Mouse (Mus musculus): ENCODE results near the gene Ubl3.

Gene Ubl3

DNA sequence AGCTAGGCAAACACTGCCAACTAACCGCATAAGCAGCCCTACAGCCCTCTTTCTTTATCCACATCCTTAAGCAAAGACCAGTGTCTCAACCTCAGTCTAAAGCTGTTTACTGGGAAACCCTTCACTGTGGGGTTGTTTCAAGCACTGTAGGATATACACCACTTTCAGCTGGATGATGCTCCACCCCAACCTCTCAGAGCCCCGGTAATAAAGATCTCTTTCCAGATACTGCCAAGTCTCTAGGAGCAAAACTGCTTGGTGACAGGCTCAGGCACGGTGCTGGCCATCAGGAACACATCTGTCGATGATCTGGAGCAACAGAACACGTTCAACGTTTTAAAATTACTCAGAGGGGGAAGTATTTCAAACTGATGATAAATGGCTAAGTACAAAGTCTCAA is 25.0 kb downstream of the Ubl3 start:
- no peak for DNase-seq (ENCODE audit: low read depth, low spot score)

DNA sequence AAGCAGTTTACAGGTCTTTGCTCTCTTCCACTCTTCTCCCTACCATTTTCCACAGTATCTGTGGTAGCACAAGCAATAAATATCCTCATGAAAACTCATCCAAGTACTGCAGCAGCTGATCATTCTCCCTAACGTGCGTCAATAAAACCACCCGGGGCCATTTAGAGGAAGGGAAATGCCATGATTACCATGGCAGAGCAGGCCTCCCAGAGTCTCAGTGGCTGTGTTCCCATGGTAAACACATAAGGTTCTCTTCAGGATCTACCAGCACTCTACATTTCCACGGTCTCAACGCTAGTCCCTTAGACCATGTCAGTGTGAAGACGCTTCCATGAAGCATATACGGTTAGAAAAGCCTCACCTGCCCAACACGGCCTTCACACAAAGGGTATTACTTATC is 26.0 kb downstream of the Ubl3 start:
- no peak for DNase-seq (ENCODE audit: low read depth, low spot score)

DNA sequence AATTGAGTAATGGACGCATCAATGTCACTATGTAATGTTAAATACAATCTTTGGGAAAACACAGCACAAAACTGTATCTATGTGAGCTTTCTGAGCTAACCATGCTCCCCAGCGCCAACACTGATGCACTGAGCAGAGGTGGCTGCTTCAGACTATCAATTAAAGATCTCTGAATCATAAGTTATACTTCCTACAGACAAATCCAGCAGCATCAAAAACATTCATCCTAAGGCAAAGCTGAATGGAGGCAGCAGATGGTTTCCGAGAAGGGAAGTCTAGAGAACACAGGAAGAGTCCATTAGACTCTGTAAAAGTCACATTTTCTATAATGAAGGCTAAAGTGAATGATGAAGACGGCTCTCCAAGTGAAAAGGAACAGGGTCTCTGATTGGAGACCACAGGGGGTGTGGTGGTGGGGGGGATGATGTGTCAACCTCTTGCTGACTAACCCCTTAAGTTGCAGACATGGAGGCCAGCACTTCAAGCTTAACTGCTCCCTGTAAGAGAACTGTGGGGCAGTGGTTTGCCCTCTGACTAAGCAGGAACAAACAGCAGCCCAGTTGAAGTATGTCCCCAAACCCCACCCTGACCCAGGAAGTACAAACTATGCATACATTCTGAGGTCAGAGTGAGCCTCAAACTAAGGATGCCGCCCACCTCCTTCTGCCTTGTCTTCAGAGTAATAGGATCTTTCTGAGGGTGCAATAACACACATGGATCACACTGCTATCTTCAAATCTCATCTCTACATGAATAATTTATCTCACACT is 29.2 kb downstream of the Ubl3 start:
- DNase-seq (ENCODE audit: low read depth, low spot score): no peak

DNA sequence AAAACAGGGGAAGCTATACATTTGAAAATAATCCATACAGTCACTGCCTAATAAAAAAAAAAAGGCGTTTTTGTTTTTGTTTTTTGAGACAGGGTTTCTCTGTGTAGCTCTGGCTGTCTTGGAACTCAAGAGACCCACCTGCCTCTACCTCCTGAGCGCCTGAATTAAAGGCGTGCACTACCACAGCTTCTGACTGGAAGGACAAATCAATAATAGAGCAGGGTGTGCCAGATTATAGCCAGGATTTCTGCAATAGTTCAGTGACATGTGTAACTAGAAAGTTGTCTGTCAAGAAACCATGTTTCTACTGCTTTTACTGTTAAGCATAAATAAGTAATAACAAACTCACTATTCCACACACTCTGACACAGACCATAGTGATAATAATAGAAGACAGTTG is 30.2 kb downstream of the Ubl3 start:
- DNase-seq (ENCODE audit: low read depth, low spot score): no peak

DNA sequence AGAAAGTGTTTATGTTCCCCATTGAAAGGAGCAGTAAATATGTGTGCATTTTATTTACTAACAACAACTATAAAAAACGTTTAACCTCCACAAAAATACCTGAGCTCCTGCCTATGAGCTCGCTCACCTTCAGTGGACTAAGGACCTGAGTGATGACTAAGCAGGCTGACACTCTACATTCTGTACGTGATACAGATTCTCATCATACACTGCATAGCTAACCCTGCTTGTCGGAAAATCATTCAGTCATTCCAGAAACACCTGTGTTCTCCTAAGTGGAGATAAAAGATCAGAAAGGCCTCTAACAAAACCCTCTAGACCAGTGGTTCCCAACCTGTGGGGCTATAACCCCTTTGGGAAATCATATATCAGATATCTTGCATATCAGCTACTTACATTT is 35.1 kb downstream of the Ubl3 start:
- no peak for DNase-seq (ENCODE audit: low read depth, low spot score)

DNA sequence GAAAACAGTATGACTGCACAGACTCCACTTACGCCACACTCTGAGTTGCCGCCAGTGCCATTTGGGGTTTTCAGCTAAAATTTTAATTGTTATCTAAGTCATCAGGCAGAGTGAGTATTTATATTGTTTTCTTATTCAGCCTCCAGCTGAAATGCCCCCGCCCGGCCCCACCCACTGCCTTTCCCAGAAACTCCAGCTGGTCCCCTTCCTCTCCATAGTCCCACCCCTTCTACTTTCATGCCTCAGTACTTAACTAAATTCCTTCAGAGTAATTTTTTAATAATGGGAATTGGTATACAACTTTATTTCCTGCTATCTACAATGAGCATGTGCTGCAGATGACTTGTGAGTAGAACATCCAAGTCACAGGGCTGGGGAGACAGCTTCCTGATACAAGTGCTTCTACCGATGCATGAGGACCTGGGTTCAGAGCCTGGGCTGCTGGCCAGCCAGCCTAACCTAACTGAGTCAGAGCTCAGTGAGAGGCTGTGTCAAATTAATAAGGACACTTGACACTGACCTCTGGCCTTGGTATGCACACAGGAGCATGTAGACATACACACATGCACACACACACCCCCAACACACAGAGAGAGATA is 40.4 kb downstream of the Ubl3 start:
- DNase-seq (ENCODE audit: low read depth, low spot score): no peak

DNA sequence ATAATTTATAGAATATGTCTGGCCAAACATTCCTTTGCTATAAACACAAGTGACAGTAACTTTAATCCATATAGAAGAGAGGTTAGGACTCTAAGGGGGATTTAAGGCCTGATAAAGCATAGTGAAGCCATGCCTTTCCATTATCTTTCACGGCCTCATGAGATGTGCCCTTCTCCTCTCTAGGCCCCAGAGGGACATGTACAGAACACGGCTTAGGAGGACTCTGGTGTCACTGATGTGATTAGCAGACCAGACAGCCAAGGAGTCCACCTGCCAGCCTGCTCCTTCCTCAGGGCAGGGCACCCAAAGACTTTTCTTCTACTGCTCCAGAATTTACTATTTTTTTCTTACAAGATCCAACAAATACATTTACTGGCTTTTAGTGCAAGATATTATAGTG is 42.3 kb downstream of the Ubl3 start:
- no peak for DNase-seq (ENCODE audit: low read depth, low spot score)

DNA sequence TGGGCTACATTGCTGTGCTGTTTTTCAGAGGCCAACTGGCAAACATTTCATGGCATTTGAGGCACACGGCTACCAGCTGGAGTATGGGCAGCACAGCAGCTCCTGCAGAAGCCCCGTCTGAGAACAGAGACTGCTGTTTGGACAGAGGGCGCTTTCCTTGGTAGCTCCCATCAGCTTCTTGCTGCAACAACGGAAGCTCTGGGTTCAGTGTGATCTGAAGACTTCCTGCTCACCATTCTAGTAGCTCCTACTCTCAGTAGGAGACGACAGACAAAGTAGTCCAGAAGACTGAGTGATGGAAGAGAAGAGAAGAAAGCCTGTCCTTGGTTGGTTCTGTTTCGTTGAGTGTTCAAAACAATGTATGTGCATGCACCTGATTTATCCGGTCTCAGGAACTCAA is 42.9 kb downstream of the Ubl3 start:
- no peak for DNase-seq (ENCODE audit: low read depth, low spot score)

DNA sequence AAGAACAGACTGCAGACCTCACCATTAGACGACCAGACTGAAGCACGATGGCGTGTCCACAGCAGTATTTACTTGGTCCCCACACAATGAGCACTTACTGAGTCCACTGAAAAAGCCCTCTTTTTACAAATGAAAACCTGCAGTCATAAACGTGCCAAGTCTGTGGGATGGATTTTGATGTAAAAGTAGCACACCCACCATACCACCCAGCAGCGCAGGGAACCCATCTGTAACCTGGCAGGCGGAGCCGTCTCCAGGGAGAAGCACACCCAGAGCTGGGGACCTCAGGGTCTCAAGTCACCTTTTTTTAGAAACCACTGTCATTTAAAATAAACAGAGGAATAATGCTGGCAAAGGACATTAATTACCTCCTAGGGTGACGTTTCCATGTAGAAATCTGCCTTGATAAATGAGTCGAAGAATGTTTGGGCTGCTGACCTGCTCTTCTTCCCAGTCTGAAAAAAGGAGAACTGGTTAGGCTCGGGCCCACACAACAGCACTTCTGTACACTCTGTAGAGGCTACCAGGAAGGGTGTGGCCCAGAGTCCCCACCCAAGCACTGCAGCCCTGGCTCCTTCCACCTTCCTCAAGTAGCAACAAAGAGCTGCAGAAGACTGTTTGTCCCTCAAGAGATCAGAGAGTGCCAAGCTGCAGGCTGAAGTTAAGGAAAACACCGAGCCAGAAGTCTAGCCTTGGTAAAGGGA is 43.5 kb downstream of the Ubl3 start:
- DNase-seq (ENCODE audit: low read depth, low spot score): no peak

DNA sequence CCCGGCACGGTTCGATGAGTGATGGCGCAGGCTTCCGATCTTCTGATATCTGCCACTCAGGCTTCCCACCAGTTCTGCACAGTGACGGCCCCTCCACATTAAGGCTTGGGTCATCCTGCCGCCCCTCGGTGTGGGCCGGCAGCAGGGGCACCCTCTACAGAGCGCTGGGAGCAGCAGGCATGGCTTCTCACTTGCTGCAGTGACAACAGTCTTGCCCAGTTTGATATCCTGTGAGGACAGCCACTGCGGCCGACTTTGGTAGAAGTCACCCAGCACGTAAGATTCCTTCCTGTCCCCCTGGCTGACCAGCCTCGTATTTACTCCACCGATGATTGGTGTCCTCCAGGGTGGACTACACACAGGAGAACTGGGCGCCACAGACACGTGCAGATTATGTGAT is 47.2 kb downstream of the Ubl3 start:
- DNase-seq (ENCODE audit: low read depth, low spot score): no peak

DNA sequence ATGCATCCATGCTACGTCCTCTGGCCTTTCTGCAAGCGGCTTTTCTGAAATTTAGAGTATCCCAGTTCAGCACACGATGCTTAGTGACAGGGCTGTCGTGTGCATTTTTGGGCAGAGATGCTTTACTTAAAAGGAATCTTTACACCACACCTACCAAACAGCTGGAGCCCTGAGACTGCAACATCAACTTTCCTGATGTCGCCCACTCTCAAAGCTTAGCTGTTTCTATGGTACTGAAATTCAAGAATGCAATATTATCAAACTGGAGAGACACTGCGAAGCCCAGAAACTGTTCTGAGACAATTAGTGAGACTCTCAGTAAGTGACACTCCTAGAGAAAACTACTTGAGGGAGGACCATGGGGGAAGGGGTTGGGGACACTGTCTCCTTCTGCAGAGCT is 50.4 kb downstream of the Ubl3 start:
- no peak for DNase-seq (ENCODE audit: low read depth, low spot score)

DNA sequence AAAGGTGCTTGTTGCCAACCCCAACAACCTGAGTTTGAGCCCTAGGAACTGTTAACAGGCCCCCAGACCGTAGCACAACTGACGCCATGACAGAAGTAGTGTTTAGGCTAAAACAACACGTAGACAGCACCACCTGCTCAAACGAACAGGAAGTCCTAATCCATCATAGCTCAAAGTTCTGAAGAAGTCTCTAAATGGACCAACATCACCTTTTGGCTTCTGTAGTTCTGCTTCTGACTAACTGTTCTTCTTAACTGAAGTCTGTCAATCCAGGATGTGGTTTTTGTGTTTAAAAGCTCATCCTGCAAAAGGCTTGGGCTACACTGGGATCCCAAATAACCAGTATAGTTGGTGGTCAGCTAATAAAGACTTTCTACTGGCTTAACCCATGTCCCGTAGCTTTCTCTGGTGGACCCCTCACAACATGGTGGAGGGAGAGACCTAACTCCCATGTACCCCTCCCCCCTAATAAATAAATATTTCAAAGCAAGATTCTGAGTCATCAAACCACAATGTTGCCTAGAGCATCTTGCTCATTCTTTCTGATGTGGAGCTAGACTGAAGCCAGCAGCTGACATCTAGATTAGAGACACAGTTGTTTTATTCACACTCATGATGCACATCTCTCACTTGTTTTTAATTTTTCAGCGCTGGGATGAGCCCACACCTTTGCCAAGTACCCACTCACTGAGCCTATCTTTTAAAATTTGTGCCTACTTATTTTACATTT is 51.2 kb downstream of the Ubl3 start:
- no peak for DNase-seq (ENCODE audit: low read depth, low spot score)

DNA sequence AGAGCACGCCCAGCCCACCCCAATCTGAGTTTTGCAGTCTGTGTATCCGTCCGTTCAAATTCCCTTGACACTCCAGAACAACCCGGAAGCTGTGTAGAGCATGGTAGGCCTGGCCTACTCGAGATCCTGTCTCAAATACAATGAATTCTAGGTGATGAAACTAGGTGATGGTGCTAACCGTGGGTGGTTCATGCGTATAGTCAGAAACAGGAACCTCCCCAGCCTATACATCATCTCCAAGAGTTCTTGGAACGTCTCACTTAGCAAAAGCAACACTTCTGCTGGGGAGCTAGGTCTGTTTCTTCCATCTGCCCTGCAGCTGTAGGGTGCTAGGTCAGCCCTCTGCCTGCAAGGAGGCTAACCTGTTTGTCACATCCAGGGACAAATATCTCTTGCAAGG is 52.1 kb downstream of the Ubl3 start:
- no peak for DNase-seq (ENCODE audit: low read depth, low spot score)

DNA sequence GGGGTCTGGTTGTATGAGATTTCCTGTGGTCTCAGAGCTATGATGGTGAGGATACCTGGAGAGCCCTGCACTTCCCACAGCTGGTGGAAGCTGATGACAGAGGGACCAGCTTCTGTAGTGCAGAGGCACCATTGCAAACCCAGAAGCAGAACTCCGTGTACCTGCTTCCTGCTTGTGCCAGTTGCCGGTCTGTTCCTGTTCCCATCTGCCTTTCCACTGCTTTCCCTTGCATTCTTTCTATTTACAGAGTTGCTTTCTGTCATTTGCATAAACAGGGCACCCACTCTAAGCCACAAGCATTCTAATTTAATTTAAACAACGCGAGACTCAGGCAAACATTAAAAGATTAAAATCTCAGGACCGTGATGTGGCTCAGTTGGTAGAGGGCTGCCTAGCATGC is 53.0 kb downstream of the Ubl3 start:
- DNase-seq (ENCODE audit: low read depth, low spot score): no peak

DNA sequence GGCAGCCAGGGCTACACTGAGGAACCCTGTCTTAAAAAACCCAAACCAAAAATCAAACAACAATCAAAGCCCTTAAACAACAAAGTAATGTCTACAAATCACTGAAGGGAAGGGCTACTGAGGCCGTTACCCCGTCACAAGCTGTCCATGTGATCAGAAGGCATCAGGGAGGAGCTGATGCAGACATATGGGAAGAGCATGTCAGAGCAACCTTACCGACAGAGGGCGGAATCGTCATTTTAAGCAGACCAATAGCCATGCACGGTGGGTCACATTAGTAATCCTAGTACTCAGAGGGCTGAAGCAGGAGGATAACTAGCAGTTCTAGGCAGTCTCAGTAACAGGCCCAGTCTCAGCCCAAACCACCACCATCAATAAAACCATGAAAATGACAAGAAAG is 56.6 kb downstream of the Ubl3 start:
- DNase-seq (ENCODE audit: low read depth, low spot score): no peak

DNA sequence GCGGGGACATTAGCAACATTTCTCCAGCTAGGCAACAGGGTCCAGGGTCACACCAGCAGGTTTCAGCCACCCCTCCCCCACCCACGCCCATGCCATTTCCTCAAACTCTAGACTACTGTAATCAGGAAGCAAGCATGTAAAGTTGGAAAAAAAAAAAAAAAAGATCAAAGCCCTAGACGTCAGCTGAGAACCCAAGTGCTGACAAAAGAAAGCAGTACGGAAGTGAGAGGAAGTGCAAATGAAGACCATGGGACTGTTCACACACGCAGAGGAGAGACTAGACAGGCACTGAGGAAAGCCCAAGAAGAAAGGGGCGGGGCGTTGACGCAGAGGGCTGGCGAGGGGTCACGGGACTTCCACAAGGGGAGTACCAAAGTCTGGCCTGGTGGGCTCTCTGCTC is 57.4 kb downstream of the Ubl3 start:
- DNase-seq (ENCODE audit: low read depth, low spot score): peak; percentile 24

DNA sequence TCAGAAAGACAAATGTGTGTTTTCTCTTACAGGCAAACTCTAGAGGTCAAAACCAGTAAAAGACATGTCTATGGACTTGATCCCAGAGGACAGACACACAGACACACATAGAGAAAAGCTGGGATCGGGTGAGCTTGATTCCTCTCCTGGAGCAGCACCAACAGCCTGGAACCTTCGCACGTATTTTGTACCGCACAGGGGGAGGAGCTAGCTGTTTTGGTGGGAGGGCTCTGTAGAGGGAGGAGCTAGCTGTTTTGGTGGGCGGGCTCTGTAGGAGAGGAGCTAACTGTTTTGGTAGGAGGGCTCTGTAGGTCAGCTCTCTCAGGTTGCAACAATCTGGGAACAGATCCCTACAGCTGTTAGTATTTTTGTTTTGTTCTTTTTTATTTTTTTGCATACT is 58.3 kb downstream of the Ubl3 start:
- DNase-seq (ENCODE audit: low read depth, low spot score): no peak

DNA sequence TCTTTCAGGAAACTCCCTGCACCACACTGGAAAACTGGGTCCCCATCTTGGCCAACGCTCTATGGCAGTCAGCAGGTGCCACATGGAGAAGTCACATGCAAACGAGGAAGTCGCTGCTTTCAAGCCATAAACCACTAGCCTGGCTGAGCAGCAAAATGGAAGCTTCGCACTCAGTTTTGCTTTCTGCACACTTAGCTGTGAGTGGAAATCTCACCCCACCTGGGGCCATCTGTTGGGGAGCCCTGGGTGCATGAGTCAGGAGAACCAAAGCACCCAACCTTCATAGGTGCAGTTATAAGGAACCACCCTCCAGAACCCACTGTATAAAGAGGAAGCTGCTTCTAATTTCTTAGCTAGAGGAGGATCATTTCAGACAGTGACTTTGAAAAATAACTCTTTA is 59.6 kb downstream of the Ubl3 start:
- no peak for DNase-seq (ENCODE audit: low read depth, low spot score)

DNA sequence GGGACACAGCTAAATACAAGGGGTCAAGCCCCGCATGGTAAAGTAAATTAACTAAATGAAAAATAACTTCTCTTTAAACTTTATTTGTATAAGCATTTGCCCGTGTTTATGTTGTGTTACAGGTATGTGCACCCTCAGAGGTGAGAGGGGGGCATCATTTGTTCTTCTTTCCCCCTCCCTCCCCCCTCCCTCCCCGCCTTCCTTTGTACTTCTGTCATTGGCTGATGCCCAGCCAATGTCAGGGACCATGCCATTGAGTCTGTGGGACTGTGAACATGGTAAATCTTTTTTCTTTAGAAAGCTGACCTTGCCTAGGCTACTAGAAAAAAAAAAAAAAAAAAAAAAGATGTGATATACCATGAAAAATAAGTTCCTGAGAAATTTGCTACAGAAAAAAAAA is 62.2 kb downstream of the Ubl3 start:
- no peak for DNase-seq (ENCODE audit: low read depth, low spot score)

DNA sequence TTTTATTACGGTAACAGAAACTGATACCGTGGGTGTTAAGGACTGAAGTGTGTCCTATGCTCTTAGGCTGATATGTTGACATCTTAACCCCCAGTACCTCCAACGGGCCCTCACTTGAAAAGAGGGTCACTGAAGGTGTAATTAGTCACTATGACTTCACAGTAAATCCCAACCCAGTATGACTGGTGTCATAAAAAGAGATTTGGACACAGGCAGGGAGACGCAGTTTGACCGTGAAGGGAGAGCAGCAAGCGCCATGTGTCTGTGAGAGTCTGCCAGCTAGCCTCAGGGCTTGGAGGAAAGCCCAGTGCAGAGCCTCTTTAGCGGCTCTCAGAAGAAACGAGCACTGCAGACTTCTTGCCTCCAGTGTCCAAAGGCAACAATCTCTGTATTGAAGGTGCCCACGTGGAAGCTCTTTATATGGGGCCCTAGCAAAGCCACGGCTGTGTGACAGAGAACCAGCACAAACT is 62.8 kb downstream of the Ubl3 start:
- no peak for DNase-seq (ENCODE audit: low read depth, low spot score)

DNA sequence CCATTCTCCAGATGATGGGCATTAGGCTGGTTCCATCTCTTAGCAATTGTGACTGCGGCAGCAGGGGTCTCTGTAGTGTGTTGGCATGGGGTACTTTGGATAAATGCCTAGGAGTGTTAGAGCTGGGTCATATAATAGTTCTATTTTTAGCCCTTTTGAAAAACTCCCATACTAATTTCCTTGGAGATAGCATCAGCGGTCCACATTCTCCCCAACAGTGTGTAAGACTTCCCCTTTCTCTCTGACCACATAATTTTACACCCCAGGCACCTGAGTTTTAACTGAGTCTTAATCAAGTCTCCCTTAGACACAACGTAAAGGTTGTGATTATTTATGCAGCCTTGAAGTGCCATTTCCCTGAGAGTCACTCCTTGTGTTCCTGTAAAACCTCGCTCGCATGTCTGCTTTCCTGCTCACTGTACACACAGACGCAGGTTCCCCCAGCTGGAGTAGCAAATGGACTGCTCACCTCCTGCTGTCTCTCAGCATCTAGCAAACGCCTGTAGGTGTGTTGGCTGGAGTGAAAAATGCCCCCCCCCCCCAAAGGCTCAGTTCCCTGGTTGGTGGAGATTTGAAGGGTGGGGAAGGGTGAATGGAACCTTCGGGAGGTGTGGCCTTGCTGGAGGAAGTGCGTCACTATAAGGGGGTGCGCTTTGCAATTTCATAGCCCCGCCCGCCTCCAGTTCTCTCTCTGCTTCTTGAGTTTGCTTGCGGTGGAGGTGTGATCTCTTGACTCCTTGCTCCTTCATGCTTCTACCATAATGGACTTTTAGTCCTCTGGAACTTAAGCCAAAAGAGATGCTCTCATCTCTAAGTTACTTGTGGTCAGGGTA is 63.5 kb downstream of the Ubl3 start:
- DNase-seq (ENCODE audit: low read depth, low spot score): no peak
